Mouse (Mus musculus) stomach, postnatal 0 days (tissue): ENCODE results near the gene Ahrr.

ENCODE experiments used
- CTCF ChIP-seq: IDR thresholded peaks from 2 replicates; pipeline ENCODE4 v1.5.1; 2016; ENCODE audit warnings: antibody characterized with exemption, low read depth, mild to moderate bottlenecking, moderate library complexity
- EP300 ChIP-seq: optimal IDR thresholded peaks from 2 replicates; pipeline ENCODE3; 2016; ENCODE audit warnings: antibody characterized with exemption

- no peak for TF ChIP-seq EP300
- TF ChIP-seq CTCF: no peak
Observed at GRCm38 (mm10) chr13:74316789-74317169, 24.6 kb upstream of the Ahrr start.
